Mouse (Mus musculus): ENCODE measurements at regions not wholly inside any gene's neighbourhood (a gene's known extent, or its start where the extent isn't known, plus 50 kb on each side); places are given as distances from the start of the nearest gene placed in this dataset.

GRCm38 (mm10) chr9:61633936-61634335, 261.8 kb downstream of the Tle3 start:
- TF ChIP-seq EP300 (IDR thresholded peaks at IDR 0.05; ENCODE audit: low read depth), result no peak
- TF ChIP-seq CTCF (IDR thresholded peaks at IDR 0.05; ENCODE audit: low read depth), result no peak
- no peak overlapping the region for H3K4me2 ChIP-seq (ENCODE audit: low read depth)
- H3K4me3 ChIP-seq (ENCODE audit: insufficient read depth in 1 of 2, low read depth in 2 of 2, low read length in 2 of 2), result no peak overlapping the region
- no peak for DNase-seq (ENCODE audit: low read depth in 3 of 3, low spot score in 3 of 3)
- no peaks in the 10 kb centered on the region for H3K27me3 ChIP-seq (ENCODE audit: control insufficient read depth, insufficient read depth, low read length)
- no peak overlapping the region for H3K27ac ChIP-seq
- 73% methylated on average over 9 of the region's 9 CpGs for WGBS (ENCODE audit: insufficient replicate concordance)
- no peak for ATAC-seq (ENCODE audit: insufficient read depth)
- H3K4me1 ChIP-seq (replicated peaks; ENCODE audit: control insufficient read depth in 2 of 2, insufficient read depth in 2 of 2, low read length in 1 of 2), result no peaks in the 10 kb centered on the region
- H3K9ac ChIP-seq (replicated peaks), result no peak overlapping the region
- no peaks in the 10 kb centered on the region for H3K36me3 ChIP-seq (replicated peaks; ENCODE audit: control insufficient read depth, insufficient read depth, low read depth)
- H3K9me3 ChIP-seq (ENCODE audit: control insufficient read depth, low read length), result no peaks in the 10 kb centered on the region

- no peak overlapping the region for H3K27ac ChIP-seq
- H3K4me1 ChIP-seq (replicated peaks; ENCODE audit: control insufficient read depth in 2 of 2, insufficient read depth in 2 of 2, low read length in 1 of 2), result no peaks in the 10 kb centered on the region
- H3K9ac ChIP-seq (replicated peaks), result no peak overlapping the region
- TF ChIP-seq CTCF (IDR thresholded peaks at IDR 0.05; ENCODE audit: low read depth) (no peak), EP300 (IDR thresholded peaks at IDR 0.05; ENCODE audit: low read depth) (no peak)
- ATAC-seq (ENCODE audit: insufficient read depth) (no peak), DNase-seq (ENCODE audit: low read depth in 3 of 3, low spot score in 3 of 3) (no peak)
- no peak overlapping the region for H3K4me3 ChIP-seq (ENCODE audit: insufficient read depth in 1 of 2, low read depth in 2 of 2, low read length in 2 of 2)
- H3K27me3 ChIP-seq (ENCODE audit: control insufficient read depth, insufficient read depth, low read length), result no peaks in the 10 kb centered on the region
- H3K36me3 ChIP-seq (replicated peaks; ENCODE audit: control insufficient read depth, insufficient read depth, low read depth), result no peaks in the 10 kb centered on the region
- H3K9me3 ChIP-seq (ENCODE audit: control insufficient read depth, low read length), result no peaks in the 10 kb centered on the region
- 76% methylated on average over 3 of the region's 3 CpGs for WGBS (ENCODE audit: insufficient replicate concordance)
- no peak overlapping the region for H3K4me2 ChIP-seq (ENCODE audit: low read depth)
Measured at GRCm38 (mm10) chr9:61632602-61633001, 260.4 kb downstream of the Tle3 start.

DNA sequence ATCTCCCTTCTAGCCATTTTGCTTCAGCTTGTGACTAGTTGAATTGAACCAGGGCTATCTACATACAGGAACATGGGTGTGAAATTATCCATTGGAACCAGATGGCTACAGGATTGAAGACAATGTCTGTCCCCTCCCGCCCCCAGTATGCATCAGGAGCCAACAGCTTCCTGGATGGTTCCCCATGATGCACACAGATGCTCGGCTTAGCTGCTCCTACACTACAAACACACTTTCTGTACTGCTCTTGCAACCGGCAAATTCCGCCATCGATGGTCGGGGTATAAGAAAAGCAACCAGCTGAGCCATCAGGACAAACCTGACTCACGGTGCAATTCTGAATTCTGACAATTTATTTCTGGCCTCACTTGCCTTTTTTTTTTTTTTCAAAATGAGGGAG, 258.9 kb downstream of the Tle3 start:
- no peak for ATAC-seq (ENCODE audit: insufficient read depth)
- DNase-seq (ENCODE audit: low read depth in 3 of 3, low spot score in 3 of 3), result no peak
- no peak overlapping the region for H3K4me2 ChIP-seq (ENCODE audit: low read depth)
- no peak overlapping the region for H3K9ac ChIP-seq (replicated peaks)
- no peak overlapping the region for H3K4me3 ChIP-seq (ENCODE audit: insufficient read depth in 1 of 2, low read depth in 2 of 2, low read length in 2 of 2)
- no peaks in the 10 kb centered on the region for H3K27me3 ChIP-seq (ENCODE audit: control insufficient read depth, insufficient read depth, low read length)
- no peaks in the 10 kb centered on the region for H3K36me3 ChIP-seq (replicated peaks; ENCODE audit: control insufficient read depth, insufficient read depth, low read depth)
- H3K4me1 ChIP-seq (replicated peaks; ENCODE audit: control insufficient read depth in 2 of 2, insufficient read depth in 2 of 2, low read length in 1 of 2), result no peaks in the 10 kb centered on the region
- no peak for TF ChIP-seq EP300 (IDR thresholded peaks at IDR 0.05; ENCODE audit: low read depth)
- no peak for TF ChIP-seq CTCF (IDR thresholded peaks at IDR 0.05; ENCODE audit: low read depth)
- no peak overlapping the region for H3K27ac ChIP-seq
- 66% methylated on average over 7 of the region's 7 CpGs for WGBS (ENCODE audit: insufficient replicate concordance)
- no peaks in the 10 kb centered on the region for H3K9me3 ChIP-seq (ENCODE audit: control insufficient read depth, low read length)

DNA sequence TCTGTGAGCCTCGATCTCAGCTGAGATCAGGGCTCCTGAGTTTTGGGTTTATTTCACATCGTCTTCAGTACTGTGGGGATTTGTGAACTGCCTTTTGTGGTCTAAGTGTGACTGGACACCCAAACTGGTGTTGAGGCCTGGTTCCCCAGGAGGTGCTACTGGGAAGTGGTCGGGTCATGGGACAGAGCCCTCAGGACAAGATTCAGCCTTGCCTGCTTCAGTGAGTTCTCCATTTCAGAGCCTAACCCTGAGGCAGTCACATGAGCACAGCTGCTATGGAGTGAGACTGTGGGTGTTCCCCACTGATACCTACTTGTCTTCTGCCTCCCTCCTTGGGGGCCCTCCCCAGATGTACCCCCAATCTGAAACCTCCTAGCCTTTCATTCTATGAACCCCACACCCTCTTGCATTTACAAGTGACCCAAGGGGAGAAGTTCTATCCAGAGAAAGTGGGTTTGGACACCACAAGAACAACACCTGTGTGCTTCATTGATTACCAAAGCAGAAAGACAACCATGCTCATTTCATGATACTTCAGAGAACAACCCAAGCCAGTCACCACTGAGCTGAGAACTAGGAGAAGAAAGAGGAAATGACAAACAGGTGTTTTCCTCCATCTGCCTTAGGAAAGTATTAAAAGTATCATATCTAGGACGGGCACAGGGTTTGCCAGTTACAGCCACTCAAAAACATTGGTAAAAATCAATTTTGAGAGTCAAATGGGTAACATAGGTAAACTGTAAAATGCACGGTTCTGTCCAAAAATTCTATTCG, 255.8 kb downstream of the Tle3 start:
- Histone ChIP-seq H3K4me1 (replicated peaks; ENCODE audit: control insufficient read depth in 2 of 2, insufficient read depth in 2 of 2, low read length in 1 of 2) (no peaks in the 10 kb centered on the region), H3K9me3 (ENCODE audit: control insufficient read depth, low read length) (no peaks in the 10 kb centered on the region), H3K4me2 (ENCODE audit: low read depth) (no peak overlapping the region), H3K4me3 (ENCODE audit: insufficient read depth in 1 of 2, low read depth in 2 of 2, low read length in 2 of 2) (no peak overlapping the region), H3K27ac (no peak overlapping the region), H3K9ac (replicated peaks) (no peak overlapping the region), H3K27me3 (ENCODE audit: control insufficient read depth, insufficient read depth, low read length) (no peaks in the 10 kb centered on the region), H3K36me3 (replicated peaks; ENCODE audit: control insufficient read depth, insufficient read depth, low read depth) (no peaks in the 10 kb centered on the region)
- TF ChIP-seq EP300 (IDR thresholded peaks at IDR 0.05; ENCODE audit: low read depth) (no peak), CTCF (IDR thresholded peaks at IDR 0.05; ENCODE audit: low read depth) (no peak)
- WGBS (ENCODE audit: insufficient replicate concordance), result 35% methylated on average over 6 of the region's 6 CpGs
- no peak for ATAC-seq (ENCODE audit: insufficient read depth)
- DNase-seq (ENCODE audit: low read depth in 3 of 3, low spot score in 3 of 3), result no peak

GRCm38 (mm10) chr9:61622933-61623332, 250.8 kb downstream of the Tle3 start:
- Histone ChIP-seq H3K4me3 (ENCODE audit: insufficient read depth in 1 of 2, low read depth in 2 of 2, low read length in 2 of 2) (no peak overlapping the region), H3K36me3 (replicated peaks; ENCODE audit: control insufficient read depth, insufficient read depth, low read depth) (no peaks in the 10 kb centered on the region), H3K27me3 (ENCODE audit: control insufficient read depth, insufficient read depth, low read length) (no peaks in the 10 kb centered on the region), H3K9me3 (ENCODE audit: control insufficient read depth, low read length) (no peaks in the 10 kb centered on the region), H3K4me2 (ENCODE audit: low read depth) (no peak overlapping the region), H3K27ac (no peak overlapping the region), H3K9ac (replicated peaks) (no peak overlapping the region), H3K4me1 (replicated peaks; ENCODE audit: control insufficient read depth in 2 of 2, insufficient read depth in 2 of 2, low read length in 1 of 2) (no peaks in the 10 kb centered on the region)
- DNase-seq (ENCODE audit: low read depth in 3 of 3, low spot score in 3 of 3) (no peak), ATAC-seq (ENCODE audit: insufficient read depth) (no peak)
- WGBS (ENCODE audit: insufficient replicate concordance), result 51% methylated on average over 7 of the region's 7 CpGs
- no peak for TF ChIP-seq EP300 (IDR thresholded peaks at IDR 0.05; ENCODE audit: low read depth)
- TF ChIP-seq CTCF (IDR thresholded peaks at IDR 0.05; ENCODE audit: low read depth), result no peak
